Mouse (Mus musculus): Measurements from ENCODE around the gene Cst6.

DNA sequence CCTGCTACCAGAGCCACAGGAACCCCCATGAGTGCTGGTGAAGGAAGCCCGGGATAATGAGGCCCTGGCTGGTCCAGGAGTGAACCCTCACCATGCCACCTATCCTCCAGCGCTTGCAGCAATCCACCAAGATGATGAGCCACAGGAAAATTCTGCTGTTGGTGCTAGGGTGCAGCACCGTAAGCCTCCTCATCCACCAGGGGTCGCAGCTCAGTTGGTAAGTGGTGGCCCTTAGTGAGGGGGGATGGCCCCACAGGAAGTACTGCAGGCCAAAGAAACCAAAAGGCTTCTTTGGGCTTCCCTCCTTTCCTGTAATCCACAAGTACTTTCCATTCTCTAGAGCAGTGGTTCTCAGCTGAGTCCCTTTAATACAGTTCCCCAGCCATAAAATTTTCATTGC is 46.9 kb downstream of the Cst6 start:
- TF ChIP-seq CTCF (conservative IDR thresholded peaks at IDR 0.05; ENCODE audit: insufficient read depth, insufficient read length, low read depth, low read length) (peak; percentile 62), POLR2A (IDR thresholded peaks at IDR 0.05; ENCODE audit: low read depth, low read length) (no peak)
